Mouse (Mus musculus): Measurements from ENCODE around the gene Cryba1.
"Not testable (repeated sequence)": the region's sequence is repeated elsewhere in the genome, so short reads cannot be mapped to it uniquely, and the experiment has no call there.

The Cryba1 gene

GRCm38 (mm10) chr11:77725183-77725582, at the start of gene Cryba1:
TSS of gene Cryba1 (minus strand) at chr11:77725283.
- no peak for DNase-seq (ENCODE audit: low spot score in 2 of 2)

GRCm38 (mm10) chr11:77771879-77772713, 47.0 kb upstream of the Cryba1 start:
- DNase-seq (ENCODE audit: low spot score in 2 of 2) = no peak

GRCm38 (mm10) chr11:77770346-77770745, 45.3 kb upstream of the Cryba1 start:
- DNase-seq (ENCODE audit: low spot score in 2 of 2) = no peak

DNA sequence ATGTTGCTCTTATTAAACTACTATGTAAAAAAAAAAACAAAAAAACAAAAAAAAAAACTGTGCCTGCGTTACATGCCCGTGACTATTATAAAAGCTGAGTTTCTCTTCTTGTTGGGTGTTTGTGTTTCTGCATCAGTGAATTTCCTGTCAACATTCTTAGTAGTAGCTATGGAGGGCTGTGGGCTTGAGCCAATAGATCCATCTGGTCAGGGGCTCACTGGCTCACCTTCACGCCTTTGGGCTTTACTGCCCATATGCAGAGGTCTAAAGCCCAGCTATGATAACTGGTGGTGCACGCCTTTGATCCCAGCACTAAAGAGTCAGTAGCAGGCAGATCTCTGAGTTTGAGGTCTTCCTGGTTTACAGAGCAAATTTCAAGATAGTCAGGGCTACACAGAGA, 44.4 kb upstream of the Cryba1 start:
- no peak for DNase-seq (ENCODE audit: low spot score in 2 of 2)

DNA sequence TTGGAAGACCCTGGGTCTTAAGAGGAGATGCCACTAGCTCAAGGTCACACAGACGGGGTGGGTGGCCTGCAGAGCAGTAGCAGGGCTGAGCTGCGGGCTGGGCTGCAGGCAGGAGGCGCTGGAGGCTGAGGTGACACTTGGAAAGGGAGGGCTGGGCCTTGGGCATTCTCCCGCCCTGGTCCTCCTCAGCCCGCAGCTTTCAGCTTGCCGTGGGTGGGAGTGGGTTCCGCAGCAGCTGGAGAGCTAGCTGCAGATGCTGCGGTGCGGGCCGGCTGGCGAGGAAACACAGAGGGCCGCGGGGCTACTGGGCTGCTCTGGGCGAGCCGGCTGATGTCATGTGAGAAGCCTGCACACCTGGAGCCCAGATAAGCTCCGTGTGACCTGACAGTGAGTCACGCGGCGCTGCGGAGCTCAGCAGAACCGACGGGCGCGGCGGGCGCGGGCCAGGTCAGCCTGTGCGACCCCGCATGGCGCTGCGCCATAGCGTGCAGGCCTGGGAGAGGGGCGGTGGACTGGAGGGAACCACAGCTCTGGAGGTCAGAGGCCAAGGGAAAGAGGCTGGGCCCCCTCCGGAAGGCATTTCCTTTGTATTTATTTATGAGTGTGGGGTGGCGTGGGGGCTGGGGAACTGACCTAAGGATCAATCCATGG, 41.4 kb upstream of the Cryba1 start:
- peak; percentile 20 to 21 for DNase-seq (ENCODE audit: low spot score in 2 of 2)

DNA sequence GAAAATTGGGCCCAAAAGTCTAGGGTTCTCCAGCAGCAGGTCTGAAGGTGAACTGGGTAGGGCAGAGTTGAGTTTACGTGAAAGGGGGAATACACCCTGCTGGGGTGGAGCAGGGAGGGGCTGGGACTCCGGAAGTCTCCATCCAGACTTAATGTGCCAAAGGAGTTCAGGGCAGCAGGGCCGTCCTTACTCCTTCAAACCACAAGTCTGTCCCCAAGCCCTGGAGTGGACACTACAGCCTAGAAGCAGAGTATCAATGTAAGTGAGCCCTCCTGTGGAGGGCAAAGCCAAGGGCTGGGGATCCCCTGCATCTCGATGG, 40.3 kb upstream of the Cryba1 start:
- no peak for DNase-seq (ENCODE audit: low spot score in 2 of 2)

GRCm38 (mm10) chr11:77764694-77765458, 39.8 kb upstream of the Cryba1 start:
- DNase-seq (ENCODE audit: low spot score in 2 of 2) = no peak

DNA sequence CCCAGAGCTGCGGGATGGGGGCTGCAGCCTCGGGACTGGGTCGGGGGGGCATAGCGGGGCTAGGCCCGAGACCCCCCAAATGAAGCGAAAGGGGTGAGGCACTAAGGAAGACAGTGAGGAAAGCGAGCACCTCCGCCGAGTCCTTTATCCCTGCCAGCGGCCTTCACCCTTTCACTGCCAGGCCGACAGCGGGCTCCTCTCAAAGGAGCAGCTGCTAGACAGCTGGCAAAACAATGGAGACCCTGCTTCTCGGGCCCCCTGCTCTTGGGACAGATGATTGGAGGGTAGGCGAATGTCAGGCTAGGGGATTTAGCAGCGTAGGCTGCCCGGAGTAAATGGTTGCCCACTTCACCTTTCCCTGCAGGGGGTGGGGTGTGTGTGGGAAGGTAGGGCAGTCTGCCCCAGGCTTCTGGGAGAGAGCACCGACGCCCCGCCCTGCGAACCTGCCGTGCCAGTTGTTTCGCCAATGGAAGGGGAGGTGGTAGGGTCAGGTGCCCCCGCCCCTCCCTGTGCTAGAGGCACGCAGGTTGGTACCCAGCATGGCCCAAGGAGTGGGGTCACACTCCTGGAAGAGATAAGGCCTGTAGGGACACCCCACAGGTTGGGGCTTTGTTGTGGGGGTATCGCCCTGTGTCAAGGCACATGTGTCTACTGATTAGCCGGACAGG, 38.7 kb upstream of the Cryba1 start:
- DNase-seq (ENCODE audit: low spot score in 2 of 2) = peak in 1 of 2 experiments; percentile 8

DNA sequence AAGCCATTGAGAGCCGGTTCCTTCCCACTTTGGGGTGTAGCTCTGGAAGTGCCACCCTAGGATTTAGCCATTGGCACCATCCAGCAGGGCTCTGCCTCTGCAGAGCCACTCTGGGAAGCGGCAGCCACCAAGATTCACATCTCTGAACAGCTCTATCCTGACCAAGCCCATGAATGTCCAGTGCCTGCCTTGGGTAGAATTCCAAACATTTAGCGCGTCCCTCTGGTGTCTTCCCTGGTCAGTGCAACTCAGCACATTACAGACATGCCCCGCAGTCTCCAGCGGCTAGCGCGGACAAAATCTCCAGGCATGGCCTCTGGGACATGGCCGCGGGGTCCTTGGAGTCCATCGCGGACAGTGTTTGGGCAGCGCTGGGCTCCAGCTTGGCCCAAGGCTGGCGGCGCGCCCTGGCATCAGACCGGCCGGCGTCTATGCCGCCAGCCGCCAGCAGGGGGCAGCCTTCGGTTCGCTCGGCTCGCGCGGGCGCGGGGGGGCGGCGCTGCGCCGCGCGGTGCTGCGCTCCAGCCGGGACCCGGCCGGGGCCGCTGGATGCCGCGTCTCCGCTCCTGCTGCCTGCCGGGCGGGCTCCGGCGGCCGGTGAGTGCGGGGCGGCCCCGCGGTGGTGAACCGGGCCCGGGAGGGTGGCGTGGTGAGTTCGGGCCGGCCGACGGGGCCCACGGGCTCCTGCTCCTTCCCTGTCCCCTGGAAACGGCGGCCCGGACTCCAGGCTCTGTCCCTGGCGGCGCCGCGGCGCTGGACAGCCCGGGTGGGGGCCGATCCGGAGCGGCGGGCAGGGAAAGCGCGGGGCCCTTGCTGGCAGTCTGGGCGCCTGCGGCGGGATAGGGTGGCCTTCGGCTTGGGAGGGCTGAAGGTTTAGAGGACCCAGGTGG, 37.9 kb upstream of the Cryba1 start, which contains the start of gene Myo18a:
TSS of gene Myo18a (plus strand) at position 464 of the 890 bp plus-strand sequence.
- peak; percentile 60 to 75 for DNase-seq (ENCODE audit: low spot score in 2 of 2)

DNA sequence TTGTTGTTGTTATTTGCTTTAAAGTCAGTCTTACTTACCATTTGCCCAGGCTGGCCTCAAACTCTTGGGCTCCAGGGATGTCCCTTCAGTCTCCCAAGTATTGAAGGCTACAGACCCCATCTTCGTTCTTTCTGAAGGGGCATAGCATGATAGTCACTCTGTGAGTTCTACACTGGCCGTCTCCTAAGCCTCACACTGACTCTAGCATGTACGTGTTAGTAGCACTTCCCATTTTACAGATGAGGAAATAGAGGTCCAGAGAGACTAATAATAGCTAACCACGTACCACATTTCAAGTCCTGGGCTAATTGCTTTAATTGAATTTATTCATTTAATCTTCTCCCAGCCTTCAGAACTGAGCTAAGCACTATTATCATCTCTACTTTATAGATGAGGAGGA, 34.9 kb upstream of the Cryba1 start:
- DNase-seq (ENCODE audit: low spot score in 2 of 2) = no peak

DNA sequence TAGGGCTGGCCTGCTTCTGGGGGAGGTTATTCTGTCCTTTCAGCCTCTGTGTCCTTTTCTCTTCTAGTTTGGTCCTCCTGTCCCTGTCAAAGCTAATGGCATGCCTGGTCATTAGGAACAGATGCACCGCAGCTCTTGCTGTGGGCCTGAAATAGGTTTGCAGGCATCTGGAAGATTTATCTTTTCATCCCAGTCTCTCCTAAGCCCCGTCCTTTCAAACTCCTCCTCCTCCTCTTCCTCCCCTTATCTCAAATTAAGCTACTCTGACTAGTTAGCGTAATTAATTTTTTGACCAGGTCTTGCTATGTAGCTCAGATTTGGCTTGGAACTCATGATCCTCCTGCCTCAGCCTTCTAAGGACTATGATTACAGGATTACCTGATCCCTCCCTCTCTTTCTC, 28.4 kb upstream of the Cryba1 start:
- DNase-seq (ENCODE audit: low spot score in 2 of 2) = no peak

DNA sequence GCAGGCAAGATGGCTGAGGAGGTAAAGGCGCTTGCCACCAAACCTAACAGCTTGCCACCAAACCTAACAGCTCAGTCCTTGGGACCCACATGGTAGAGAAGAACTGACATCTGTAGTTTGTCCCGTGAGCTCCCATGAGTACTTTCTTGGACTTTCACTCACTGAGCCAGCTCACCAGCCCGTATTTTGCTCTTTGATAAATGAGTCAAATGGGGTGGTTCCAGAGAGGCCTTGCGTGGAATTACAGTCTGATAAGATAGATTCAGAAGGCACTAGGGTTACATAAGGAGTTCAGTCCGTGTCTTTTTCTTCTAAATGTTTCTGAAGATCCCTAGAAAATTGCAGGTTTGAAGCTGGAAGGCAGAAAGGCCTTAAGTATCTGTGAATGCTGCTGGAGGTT, 27.4 kb upstream of the Cryba1 start:
- no peak for DNase-seq (ENCODE audit: low spot score in 2 of 2)

GRCm38 (mm10) chr11:77748996-77749395, 23.9 kb upstream of the Cryba1 start:
- no peak for DNase-seq (ENCODE audit: low spot score in 2 of 2)

DNA sequence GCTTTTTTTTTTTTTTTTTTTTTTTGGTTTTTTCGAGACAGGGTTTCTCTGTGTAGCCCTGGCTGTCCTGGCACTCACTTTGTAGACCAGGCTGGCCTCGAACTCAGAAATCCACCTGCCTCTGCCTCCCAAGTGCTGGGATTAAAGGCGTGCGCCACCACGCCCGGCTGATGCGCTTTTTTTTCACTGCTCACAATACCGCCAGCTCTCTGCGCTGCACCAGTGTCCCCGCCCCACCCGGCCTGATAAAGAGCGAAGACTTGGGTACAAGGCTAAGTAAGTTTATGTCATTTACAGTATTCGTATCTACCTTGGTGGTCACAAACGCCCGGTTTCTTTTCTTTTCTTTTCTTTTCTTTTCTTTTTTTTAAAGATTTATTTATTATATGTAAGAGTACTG, 22.0 kb upstream of the Cryba1 start:
- DNase-seq (ENCODE audit: low spot score in 2 of 2) = not testable (repeated sequence)

- DNase-seq (ENCODE audit: low spot score in 2 of 2) = no peak
Measured at GRCm38 (mm10) chr11:77746652-77747051, 21.6 kb upstream of the Cryba1 start.

DNA sequence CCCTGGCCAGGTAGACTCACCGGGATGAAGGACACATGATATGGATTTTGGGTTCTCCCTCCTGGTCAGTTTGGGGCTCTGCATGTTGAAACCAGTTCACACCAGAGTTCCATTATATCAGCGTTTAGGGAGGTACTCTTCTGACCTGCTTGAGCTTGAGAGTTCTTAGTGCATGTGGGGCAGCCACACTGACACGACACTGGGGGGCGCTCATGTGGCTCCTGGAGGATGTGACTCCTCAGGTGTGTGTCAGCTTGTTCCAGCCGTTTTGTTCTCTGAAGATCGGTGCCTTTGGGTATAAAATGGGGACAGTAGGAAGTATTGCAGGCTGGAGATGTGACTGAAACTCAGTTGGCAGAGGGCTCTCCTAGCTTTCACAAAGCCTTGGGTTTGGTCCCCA, 18.9 kb upstream of the Cryba1 start:
- peak in 1 of 2 experiments; percentile 17 for DNase-seq (ENCODE audit: low spot score in 2 of 2)

GRCm38 (mm10) chr11:77738555-77738954, 13.5 kb upstream of the Cryba1 start:
- no peak for DNase-seq (ENCODE audit: low spot score in 2 of 2)

DNA sequence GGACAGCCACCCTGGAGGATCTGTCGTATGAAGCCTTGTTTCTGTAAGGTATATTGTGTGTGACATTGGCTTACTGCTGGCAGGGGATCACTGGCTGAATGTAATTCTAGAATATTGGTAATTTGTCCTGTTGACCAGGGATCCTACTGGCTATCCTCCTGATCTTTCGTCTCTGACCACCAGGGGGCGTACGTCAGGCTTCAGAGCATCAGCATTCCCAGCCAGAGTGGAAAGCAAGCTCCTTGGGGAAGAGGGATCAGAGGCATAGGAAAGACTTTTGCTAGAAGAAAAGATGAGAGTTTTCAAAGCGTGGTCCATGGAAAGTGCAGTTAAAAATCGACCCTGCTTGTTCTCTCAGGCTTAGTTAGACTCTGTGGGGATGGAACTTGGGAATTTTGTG, 12.2 kb upstream of the Cryba1 start:
- peak; percentile 41 to 62 for DNase-seq (ENCODE audit: low spot score in 2 of 2)

DNA sequence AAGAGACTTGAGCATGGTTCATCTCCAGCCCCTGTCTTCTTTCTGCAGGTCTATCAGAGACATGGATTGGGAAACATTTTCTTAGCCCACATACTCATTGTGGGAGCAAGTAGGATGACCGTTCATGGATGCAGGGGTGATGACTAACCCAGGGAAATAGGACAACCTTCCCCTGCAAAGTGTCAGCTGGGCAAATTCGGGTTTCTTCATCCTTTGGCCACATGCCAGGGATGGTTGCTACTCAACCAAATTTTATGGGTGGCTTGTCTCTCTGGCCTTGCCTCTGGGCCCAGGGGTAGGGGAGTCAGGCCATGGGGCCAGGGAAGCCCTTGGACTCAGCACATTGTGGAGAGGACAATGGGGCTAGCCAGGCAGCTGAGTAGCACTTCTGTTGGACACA, 3.5 kb upstream of the Cryba1 start:
- DNase-seq (ENCODE audit: low spot score in 2 of 2) = no peak

GRCm38 (mm10) chr11:77724766-77725165, 317 bp downstream of the Cryba1 start:
- DNase-seq (ENCODE audit: low spot score in 2 of 2) = no peak

DNA sequence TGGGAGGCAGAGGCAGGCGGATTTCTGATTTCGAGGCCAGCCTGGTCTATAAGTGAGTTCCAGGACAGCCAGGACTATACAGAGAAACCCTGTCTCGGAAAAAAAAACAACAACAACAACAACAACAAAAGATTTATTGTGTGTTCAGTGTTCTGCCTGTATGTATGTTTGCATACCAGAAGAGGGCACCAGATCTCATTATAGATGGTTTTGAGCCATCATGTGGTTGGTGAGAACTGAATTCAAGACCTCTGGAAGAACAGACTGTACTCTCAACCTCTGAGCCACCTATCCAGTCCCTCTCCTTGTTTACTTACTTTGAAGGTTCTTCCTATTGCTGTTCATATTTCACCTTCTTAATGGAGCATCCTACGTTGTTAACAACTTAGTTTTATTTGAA, 3.7 kb downstream of the Cryba1 start:
- no peak for DNase-seq (ENCODE audit: low spot score in 2 of 2)

Data from natural killer cell, adult 2 months (primary cell).